Mouse (Mus musculus): ENCODE measurements around the gene Zfp768.

Gene Zfp768

GRCm38 (mm10) chr7:127296786-127297555, 48.4 kb downstream of the Zfp768 start:
- DNase-seq, result no peak

DNA sequence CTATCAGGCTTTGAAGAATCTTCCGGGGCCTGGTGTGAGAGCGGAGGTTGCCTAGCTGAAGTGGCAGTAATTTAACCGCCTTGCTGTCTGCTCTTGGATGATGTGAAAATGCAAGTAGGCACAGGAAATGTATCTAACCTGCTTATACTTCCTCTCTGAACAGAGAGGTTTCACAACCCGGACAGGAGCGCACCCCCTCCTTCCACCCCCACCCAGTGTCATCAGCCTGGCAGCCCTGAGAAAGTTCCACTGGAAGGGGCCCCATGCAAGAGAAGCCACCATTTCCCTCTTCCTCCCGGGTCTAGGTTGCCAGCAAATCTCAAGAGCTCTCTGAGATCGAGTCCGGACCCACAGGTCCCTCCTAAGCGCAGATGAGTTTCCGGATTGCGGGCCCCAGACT, 49.3 kb downstream of the Zfp768 start, which contains the start of gene Itgal:
Gene Itgal (plus strand): TSS at position 163 of the 400 bp plus-strand sequence.
- no peak for DNase-seq

All from kidney, postnatal 25 days (tissue).